Comparison of ENCODE assay signal across 14 mouse cellular contexts in the genomic region with DNA sequence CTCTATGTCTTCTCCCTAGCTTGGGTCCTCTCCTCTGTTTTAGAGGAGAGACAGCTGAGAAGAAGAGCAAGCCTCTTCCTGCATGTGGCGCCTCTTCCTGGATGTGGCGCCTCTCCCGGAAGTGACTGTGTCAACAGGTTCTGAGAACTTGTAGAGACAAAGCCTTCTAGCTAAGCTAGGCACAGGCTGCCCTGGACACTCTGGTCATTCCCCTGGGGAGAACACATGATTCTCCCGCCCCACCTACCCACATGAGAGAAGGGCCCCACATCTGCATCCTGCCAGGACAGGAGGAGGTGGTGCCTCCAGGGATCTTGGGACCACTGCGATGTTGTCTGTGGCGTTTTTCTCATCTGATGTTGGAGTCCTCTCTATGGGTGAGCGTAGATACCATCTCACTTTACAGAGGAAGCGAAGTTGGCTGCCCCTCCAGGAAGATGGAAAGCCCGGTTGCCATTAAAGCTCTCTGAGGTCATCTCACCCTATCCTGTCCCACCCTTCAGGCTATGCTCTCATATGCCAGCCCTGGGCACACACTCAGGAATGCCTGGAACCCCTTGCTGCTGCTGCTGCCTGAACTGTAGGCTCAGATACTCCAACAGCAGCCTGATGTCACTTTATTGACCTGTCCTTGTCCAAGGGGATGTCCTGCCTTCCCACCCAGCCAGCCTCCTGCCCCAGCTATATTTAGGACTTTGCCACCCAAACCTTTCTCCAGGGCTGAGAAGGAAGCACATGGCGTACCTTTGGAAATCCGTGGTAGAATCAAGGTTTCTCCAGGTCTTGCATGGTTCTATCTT. TPM values are rescaled to one million over a fixed set of nuclear protein-coding genes. Genes with fewer than 3 reads are reported as not detected.
A peak's percentile ranks its signal among the peaks of the same experiment; 100 is the strongest.
DNase-seq lines count a peak whose midpoint lies in the region; ATAC-seq and TF ChIP-seq lines count a peak whose summit lies in the region.
"Had no signal": no experiment of that assay in that cellular context is flagged by ENCODE, and none has a peak within 500 bp of the region (broad histone marks: within the 10 kb centered on the region; RNA-seq: fewer than 3 reads in every experiment).

No protein-coding gene starts in this region.

- DNase-seq in R1 (ENCODE audit: low read depth, low spot score), result peak; percentile 40
- DNase-seq in heart, adult 9 months (ENCODE audit: low spot score in 2 of 2), result peak; percentile 27 to 59
- peak; percentile 61 for DNase-seq in lung, postnatal 0 days (ENCODE audit: low spot score)
- no peak for DNase-seq in cerebellum, adult 8-10 months
- DNase-seq in urinary bladder, postnatal 25 days (ENCODE audit: low spot score), result no peak
- no peak for DNase-seq in adrenal gland, adult 8-10 months
- DNase-seq: adrenal gland, postnatal 25 days; kidney, adult 18-20 months; liver, postnatal 0 days had no signal

- H3K9me3 ChIP-seq in hindbrain, embryonic 16.5 days (ENCODE audit: control insufficient read depth, low read length), result no peaks in the 10 kb centered on the region
- no peaks in the 10 kb centered on the region for H3K9me3 ChIP-seq in hindbrain, embryonic 12.5 days (replicated peaks)
- no peaks in the 10 kb centered on the region for H3K9me3 ChIP-seq in lung, postnatal 0 days (ENCODE audit: low read length)
- H3K9me3 ChIP-seq: midbrain, embryonic 12.5 days; neural tube, embryonic 12.5 days had no signal

- peak; percentile 27; the same call in 1 of the 2 replicates for ATAC-seq in hindbrain, embryonic 16.5 days
- no peak for ATAC-seq in hindbrain, embryonic 12.5 days (ENCODE audit: low FRiP score)
- ATAC-seq in lung, postnatal 0 days, result peak; percentile 91
- ATAC-seq: liver, postnatal 0 days had no signal

- no peak overlapping the region for H3K27ac ChIP-seq in hindbrain, embryonic 16.5 days (ENCODE audit: low read depth, low read length)
- H3K27ac ChIP-seq in hindbrain, embryonic 12.5 days, result no peak overlapping the region
- H3K27ac ChIP-seq in lung, postnatal 0 days (ENCODE audit: low read length), result peak overlapping the region; percentile 68
- H3K27ac ChIP-seq: midbrain, embryonic 12.5 days; neural tube, embryonic 12.5 days had no signal

- TF ChIP-seq CTCF in lung, postnatal 0 days (IDR thresholded peaks at IDR 0.05), result no peak

- H3K9ac ChIP-seq in hindbrain, embryonic 16.5 days (ENCODE audit: low read depth, low read length), result 0 out of 2 replicates have a peak overlapping the region, but pooled peaks have one; percentile 4
- no peak overlapping the region for H3K9ac ChIP-seq in hindbrain, embryonic 12.5 days
- H3K9ac ChIP-seq in lung, postnatal 0 days (replicated peaks; ENCODE audit: low read depth), result no peak overlapping the region
- H3K9ac ChIP-seq: liver, postnatal 0 days; midbrain, embryonic 12.5 days; neural tube, embryonic 12.5 days had no signal

- peaks cover 3% of the 10 kb centered on the region; the same call in 1 of the 2 replicates for H3K36me3 ChIP-seq in hindbrain, embryonic 16.5 days (ENCODE audit: control insufficient read depth, insufficient read depth, low read length)
- H3K36me3 ChIP-seq in hindbrain, embryonic 12.5 days, result no peaks in the 10 kb centered on the region; the same call in 1 of the 2 replicates
- H3K36me3 ChIP-seq in lung, postnatal 0 days (ENCODE audit: insufficient read depth, low read length), result no peaks in the 10 kb centered on the region
- H3K36me3 ChIP-seq: neural tube, embryonic 12.5 days had no signal

- no peaks in the 10 kb centered on the region for H3K4me1 ChIP-seq in hindbrain, embryonic 16.5 days (ENCODE audit: control insufficient read depth, insufficient read depth, low read depth, low read length)
- no peaks in the 10 kb centered on the region for H3K4me1 ChIP-seq in hindbrain, embryonic 12.5 days
- H3K4me1 ChIP-seq in lung, postnatal 0 days (ENCODE audit: insufficient read depth, low read depth, low read length), result no peaks in the 10 kb centered on the region
- H3K4me1 ChIP-seq: midbrain, embryonic 12.5 days; neural tube, embryonic 12.5 days had no signal

- no peak overlapping the region for H3K4me3 ChIP-seq in hindbrain, embryonic 16.5 days (ENCODE audit: low read length)
- no peak overlapping the region for H3K4me3 ChIP-seq in hindbrain, embryonic 12.5 days
- H3K4me3 ChIP-seq in lung, postnatal 0 days (ENCODE audit: low read depth, low read length), result no peak overlapping the region
- H3K4me3 ChIP-seq: midbrain, embryonic 12.5 days; neural tube, embryonic 12.5 days had no signal

- peak; percentile 88 for TF ChIP-seq EP300 in lung, postnatal 0 days (IDR thresholded peaks at IDR 0.05)

- no peaks in the 10 kb centered on the region for H3K27me3 ChIP-seq in hindbrain, embryonic 16.5 days (replicated peaks; ENCODE audit: control insufficient read depth, insufficient read depth, low read length)
- H3K27me3 ChIP-seq in hindbrain, embryonic 12.5 days, result no peaks in the 10 kb centered on the region
- no peaks in the 10 kb centered on the region for H3K27me3 ChIP-seq in lung, postnatal 0 days (replicated peaks; ENCODE audit: insufficient read depth, low read length)
- H3K27me3 ChIP-seq: midbrain, embryonic 12.5 days; neural tube, embryonic 12.5 days had no signal

- H3K4me2 ChIP-seq in hindbrain, embryonic 16.5 days (ENCODE audit: low read length), result 0 out of 2 replicates have a peak overlapping the region, but pooled peaks have one; percentile 4
- no peak overlapping the region for H3K4me2 ChIP-seq in hindbrain, embryonic 12.5 days (replicated peaks)
- no peak overlapping the region for H3K4me2 ChIP-seq in lung, postnatal 0 days (replicated peaks; ENCODE audit: low read depth, low read length)
- H3K4me2 ChIP-seq: midbrain, embryonic 12.5 days; neural tube, embryonic 12.5 days had no signal

- 86% methylated on average over 11 of the region's 11 CpGs for WGBS in hindbrain, embryonic 16.5 days
- WGBS in hindbrain, embryonic 12.5 days, result 81% methylated on average over 11 of the region's 11 CpGs
- WGBS in lung, postnatal 0 days, result 61% methylated on average over 11 of the region's 11 CpGs

RNA-seq across cellular contexts. Expression of gene 4933411K16Rik, which starts 16.6 kb away (rescaled TPM):
- not detected in 2 replicates for polyA plus RNA-seq in hindbrain, embryonic 16.5 days (2015; fragmentation: Nextera tagmentation; extraction: Ambion mirVana)
- not detected in 2 replicates for polyA plus RNA-seq in hindbrain, embryonic 12.5 days (2016; fragmentation: Nextera tagmentation; extraction: Ambion mirVana)
- polyA plus RNA-seq in lung, postnatal 0 days (2015; fragmentation: Nextera tagmentation; extraction: Ambion mirVana), result 0.10 and 0.14 TPM in 2 replicates
- 1 to 10 TPM in 2 of 4 experiments, under 1 TPM in 2; 0.58 to 3.5 (median 1.5) TPM for total RNA-seq in adrenal gland, adult 8-10 months (2022)
- polyA plus RNA-seq: midbrain, embryonic 12.5 days; neural tube, embryonic 12.5 days had no signal

RNA-seq across cellular contexts. Expression of gene Morn4, which starts 17.5 kb away (rescaled TPM):
- polyA plus RNA-seq in hindbrain, embryonic 16.5 days (2015; fragmentation: Nextera tagmentation; extraction: Ambion mirVana), result 137 and 139 TPM in 2 replicates
- 81.4 and 83.5 TPM in 2 replicates for polyA plus RNA-seq in hindbrain, embryonic 12.5 days (2016; fragmentation: Nextera tagmentation; extraction: Ambion mirVana)
- polyA plus RNA-seq in lung, postnatal 0 days (2015; fragmentation: Nextera tagmentation; extraction: Ambion mirVana), result 5.5 and 5.8 TPM in 2 replicates
- total RNA-seq in adrenal gland, adult 8-10 months (2022), result 10 to 100 TPM in 3 of 4 experiments, 1 to 10 TPM in 1; 9.1 to 25.1 (median 19.8) TPM

RNA-seq across cellular contexts. Expression of gene Pi4k2a, which starts 21.6 kb away (rescaled TPM):
- 9.6 and 23.9 TPM in 2 replicates for polyA plus RNA-seq in hindbrain, embryonic 16.5 days (2015; fragmentation: Nextera tagmentation; extraction: Ambion mirVana)
- polyA plus RNA-seq in hindbrain, embryonic 12.5 days (2016; fragmentation: Nextera tagmentation; extraction: Ambion mirVana), result 35.3 and 39.4 TPM in 2 replicates
- 24.2 and 24.6 TPM in 2 replicates for polyA plus RNA-seq in lung, postnatal 0 days (2015; fragmentation: Nextera tagmentation; extraction: Ambion mirVana)
- 10 to 100 TPM; 78.8 to 81.8 (median 80.4) TPM for total RNA-seq in adrenal gland, adult 8-10 months (2022)

RNA-seq across cellular contexts. Expression of gene Hoga1, which starts 23.2 kb away (rescaled TPM):
- polyA plus RNA-seq in hindbrain, embryonic 16.5 days (2015; fragmentation: Nextera tagmentation; extraction: Ambion mirVana), result 2.0 and 2.4 TPM in 2 replicates
- 1.1 and 1.3 TPM in 2 replicates for polyA plus RNA-seq in hindbrain, embryonic 12.5 days (2016; fragmentation: Nextera tagmentation; extraction: Ambion mirVana)
- polyA plus RNA-seq in lung, postnatal 0 days (2015; fragmentation: Nextera tagmentation; extraction: Ambion mirVana), result 4.9 and 6.4 TPM in 2 replicates
- 10 to 100 TPM in 2 of 4 experiments, 1 to 10 TPM in 2; 2.8 to 17.4 (median 9.1) TPM for total RNA-seq in adrenal gland, adult 8-10 months (2022)

RNA-seq across cellular contexts. Expression of gene Ankrd2, which starts 32.8 kb away (rescaled TPM):
- polyA plus RNA-seq in hindbrain, embryonic 16.5 days (2015; fragmentation: Nextera tagmentation; extraction: Ambion mirVana), result 1.1 and 1.5 TPM in 2 replicates
- not detected in 2 replicates for polyA plus RNA-seq in hindbrain, embryonic 12.5 days (2016; fragmentation: Nextera tagmentation; extraction: Ambion mirVana)
- polyA plus RNA-seq in lung, postnatal 0 days (2015; fragmentation: Nextera tagmentation; extraction: Ambion mirVana), result 0.53 and 0.62 TPM in 2 replicates
- total RNA-seq in adrenal gland, adult 8-10 months (2022), result 1 to 10 TPM in 1 of 4 experiments, under 1 TPM in 2, not detected in 1; 0.27 to 1.3 (median 0.42) TPM
- total RNA-seq: left cerebral cortex, postnatal 4 days had no signal
- polyA plus RNA-seq: midbrain, embryonic 12.5 days had no signal

Comparison
In these comparisons a context has a peak if more than half of its experiments do, and no peak if none do; other contexts are left out.
1. DNase-seq: peak in R1 (single experiment), heart, adult 9 months (2 of 2) and lung, postnatal 0 days (single experiment); none in cerebellum, adult 8-10 months (single experiment), urinary bladder, postnatal 25 days (single experiment) and adrenal gland, adult 8-10 months (single experiment).
2. RNA of gene Morn4, which starts 17.5 kb away (polyA plus RNA-seq): 137 to 139 TPM in hindbrain, embryonic 16.5 days and 81.4 to 83.5 TPM in hindbrain, embryonic 12.5 days; 5.5 to 5.8 TPM in lung, postnatal 0 days; every median in the first group is over 10 times any median in the second.